ENCODE assay signal across 8 mouse cellular contexts in the genomic region with DNA sequence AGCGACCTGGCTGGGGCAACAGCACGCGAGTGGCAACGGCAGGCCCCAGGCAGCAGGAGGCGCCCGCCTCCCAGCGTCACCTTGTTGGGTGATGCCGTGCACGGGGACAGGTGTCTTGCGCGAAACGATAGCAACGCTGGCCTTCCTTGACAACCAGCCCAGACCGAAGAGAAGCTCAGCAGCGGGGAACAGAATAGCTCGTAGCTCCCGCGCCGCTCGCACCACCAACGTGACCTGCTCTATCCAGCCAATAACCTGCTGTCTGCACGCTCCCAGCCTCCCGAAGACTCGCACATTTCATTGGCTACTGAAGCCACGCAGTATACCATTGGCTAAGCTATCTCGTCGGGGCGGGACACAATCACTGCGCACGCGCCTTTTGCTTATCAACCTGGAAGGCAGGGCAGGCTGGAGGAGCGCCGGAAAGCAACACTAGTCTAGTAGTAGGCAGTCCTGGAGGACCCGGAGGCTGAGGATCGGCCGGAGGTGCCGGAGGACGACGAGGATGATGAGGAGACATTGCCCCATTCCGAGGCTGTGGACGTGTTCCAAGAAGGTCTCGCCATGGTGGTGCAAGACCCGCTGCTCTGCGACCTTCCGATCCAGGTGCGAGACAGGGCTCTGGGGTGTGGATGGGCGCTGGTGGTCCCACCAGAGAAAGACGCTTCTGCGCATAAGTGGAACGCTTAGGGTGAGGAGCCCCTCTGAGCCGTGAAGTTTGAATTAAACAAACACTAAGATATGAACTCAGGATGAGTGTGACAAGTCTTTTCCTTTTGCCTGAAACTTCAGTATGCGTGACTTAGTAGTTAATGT. TPM values are rescaled to one million over a fixed set of nuclear protein-coding genes. Genes with fewer than 3 reads are reported as not detected.
DNase-seq lines count a peak whose midpoint lies in the region; ATAC-seq and TF ChIP-seq lines count a peak whose summit lies in the region.

A gene (plus strand): TSS at position 358 of the 816 bp plus-strand sequence.

- H3K4me3 ChIP-seq in ES-Bruce4 (ENCODE audit: low read depth, low read length): peak within 1 kb of the TSS; percentile 82
- H3K4me3 ChIP-seq in forebrain, embryonic 14.5 days (ENCODE audit: low read depth, low read length): peak within 1 kb of the TSS; percentile 60
- H3K4me3 ChIP-seq in neural tube, embryonic 15.5 days (replicated peaks): peak within 1 kb of the TSS; percentile 72

- peak within 1 kb of the TSS; percentile 81 for H3K4me2 ChIP-seq in forebrain, embryonic 14.5 days (ENCODE audit: low read length)
- H3K4me2 ChIP-seq in neural tube, embryonic 15.5 days: peak within 1 kb of the TSS; percentile 91

- under 1% methylated on average over 52 of the region's 52 CpGs for WGBS in forebrain, embryonic 14.5 days
- under 1% methylated on average over 52 of the region's 52 CpGs for WGBS in neural tube, embryonic 15.5 days

- intact Hi-C loops in heart, postnatal 14 days (cut with DNase I): no loop called here

- H3K27me3 ChIP-seq in ES-Bruce4 (ENCODE audit: control insufficient read depth, insufficient read depth, low read length, poor library complexity, severe bottlenecking): no peaks in the 10 kb centered on the region
- no peaks in the 10 kb centered on the region for H3K27me3 ChIP-seq in forebrain, embryonic 14.5 days (replicated peaks; ENCODE audit: control insufficient read depth, insufficient read depth, low read length)
- 0 out of 2 replicates have a peak, but pooled peaks cover 2% of the 10 kb centered on the region for H3K27me3 ChIP-seq in neural tube, embryonic 15.5 days (replicated peaks)

- no peaks in the 10 kb centered on the region for H3K9me3 ChIP-seq in ES-Bruce4 (replicated peaks; ENCODE audit: control insufficient read depth, insufficient read depth, low read length, poor library complexity, severe bottlenecking)
- H3K9me3 ChIP-seq in forebrain, embryonic 14.5 days (replicated peaks; ENCODE audit: control insufficient read depth, low read length): no peaks in the 10 kb centered on the region
- H3K9me3 ChIP-seq in neural tube, embryonic 15.5 days (replicated peaks): no peaks in the 10 kb centered on the region

- peak within 1 kb of the TSS; percentile 54 for H3K9ac ChIP-seq in ES-Bruce4 (ENCODE audit: low read depth, poor library complexity, severe bottlenecking)
- H3K9ac ChIP-seq in forebrain, embryonic 14.5 days (ENCODE audit: low read length): peak within 1 kb of the TSS; percentile 80
- H3K9ac ChIP-seq in neural tube, embryonic 15.5 days (replicated peaks): peak within 1 kb of the TSS; percentile 77

- TF ChIP-seq CTCF in ES-Bruce4 (IDR thresholded peaks at IDR 0.05; ENCODE audit: low read depth, low read length): peak; percentile 62

- peak; percentile 99 for DNase-seq in forebrain, embryonic 14.5 days (ENCODE audit: low spot score)
- peak; percentile 93 to 95 for DNase-seq in heart, postnatal 14 days
- DNase-seq in layer of hippocampus, adult 11-12 months (ENCODE audit: low spot score): peak; percentile 97
- peak; percentile 98 for DNase-seq in lung, adult 18-20 months
- peak; percentile 96 for DNase-seq in testis, postnatal 14 days (ENCODE audit: low spot score)

- peak; percentile 100 for ATAC-seq in cerebellum, adult (ENCODE audit: insufficient number of reproducible peaks, low FRiP score, low TSS enrichment)
- ATAC-seq in forebrain, embryonic 14.5 days: peak; percentile 100
- peak; percentile 100 for ATAC-seq in neural tube, embryonic 15.5 days (ENCODE audit: low FRiP score)

- 0 out of 2 replicates have a peak, but pooled peaks have one; percentile 3 for TF ChIP-seq EP300 in ES-Bruce4 (IDR thresholded peaks at IDR 0.05; ENCODE audit: insufficient read depth, low read depth, low read length)

- TF ChIP-seq POLR2A in ES-Bruce4 (IDR thresholded peaks at IDR 0.05; ENCODE audit: insufficient read depth, low read length): peak; percentile 57

- no peaks in the 10 kb centered on the region for H3K4me1 ChIP-seq in ES-Bruce4 (ENCODE audit: control insufficient read depth, insufficient read depth, low read length)
- H3K4me1 ChIP-seq in forebrain, embryonic 14.5 days (ENCODE audit: control insufficient read depth, insufficient read depth, low read length): peaks cover 11% of the 10 kb centered on the region
- H3K4me1 ChIP-seq in neural tube, embryonic 15.5 days: peaks cover 12% of the 10 kb centered on the region

- H3K36me3 ChIP-seq in ES-Bruce4 (ENCODE audit: control insufficient read depth, insufficient read depth, low read length, poor library complexity, severe bottlenecking): peaks cover 6% of the 10 kb centered on the region; the same call in 1 of the 2 replicates
- peaks cover 20% of the 10 kb centered on the region for H3K36me3 ChIP-seq in forebrain, embryonic 14.5 days (ENCODE audit: control insufficient read depth, insufficient read depth, low read length)
- peaks cover 22% of the 10 kb centered on the region for H3K36me3 ChIP-seq in neural tube, embryonic 15.5 days

- no peak within 1 kb of the TSS for H3K27ac ChIP-seq in ES-Bruce4 (ENCODE audit: insufficient read depth, low read length)
- peak within 1 kb of the TSS; percentile 48; the same call in 1 of the 2 replicates for H3K27ac ChIP-seq in forebrain, embryonic 14.5 days (ENCODE audit: low read depth, low read length)
- H3K27ac ChIP-seq in neural tube, embryonic 15.5 days (replicated peaks): 0 out of 2 replicates have a peak within 1 kb of the TSS, but pooled peaks have one; percentile 60

RNA-seq across cellular contexts. Expression of the gene that starts here (rescaled TPM):
- polyA plus RNA-seq in ES-Bruce4 (2011; ENCODE audit: insufficient read depth, insufficient read length, low read depth, missing spikeins): 30.4 and 32.3 TPM in 2 replicates
- polyA plus RNA-seq in forebrain, embryonic 14.5 days (2014; fragmentation: Nextera tagmentation; extraction: Ambion mirVana): 59.8 and 67.0 TPM in 2 replicates
- 10 to 100 TPM; 11.4 to 11.5 TPM for total RNA-seq in heart, postnatal 14 days (2021)
- 45.6 and 54.3 TPM in 2 replicates for polyA plus RNA-seq in neural tube, embryonic 15.5 days (2015; fragmentation: Nextera tagmentation; extraction: Ambion mirVana)
